Mouse (Mus musculus): ENCODE data around the gene N4bp2l2. TPM values are rescaled to one million over a fixed set of nuclear protein-coding genes. Genes with fewer than 3 reads are reported as not detected.

The N4bp2l2 gene
- polyA plus RNA-seq, 1 experiment from 2014 or later: 38.0 TPM

DNA sequence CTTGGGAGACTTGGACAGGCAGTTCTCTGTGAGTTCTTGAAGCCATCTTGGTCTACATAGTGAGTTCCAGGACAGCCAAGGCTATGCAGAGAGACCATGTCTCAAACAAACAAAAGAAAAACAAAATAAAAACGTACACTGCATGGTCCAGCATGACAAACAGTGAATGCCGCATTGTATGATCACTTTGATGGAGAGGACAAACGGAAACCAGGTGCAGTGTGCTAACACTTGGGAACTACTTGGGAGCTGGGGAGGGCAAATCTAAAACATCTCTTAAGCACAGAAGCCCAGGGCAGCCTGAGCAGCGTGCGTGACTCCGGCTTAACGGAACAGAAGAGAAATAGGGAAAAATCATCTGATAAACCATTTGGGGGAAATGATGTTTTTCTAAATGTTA, 68.9 kb downstream of the N4bp2l2 start, which contains the start of gene N4bp2l1:
Gene N4bp2l1, minus strand, starts transcription at position 101 of the 400 bp plus-strand sequence.
- Histone ChIP-seq H3K9ac (no peak within 1 kb of the TSS), H3K36me3 (peaks cover 3% of the 10 kb centered on the region; the same call in 1 of the 2 replicates), H3K4me2 (no peak within 1 kb of the TSS), H3K4me3 (no peak within 1 kb of the TSS), H3K9me3 (replicated peaks) (no peaks in the 10 kb centered on the region), H3K27ac (ENCODE audit: poor library complexity, severe bottlenecking) (no peak within 1 kb of the TSS), H3K27me3 (replicated peaks) (peaks cover 27% of the 10 kb centered on the region), H3K4me1 (replicated peaks) (peaks cover 23% of the 10 kb centered on the region)
- 88% methylated on average over 7 of the region's 7 CpGs for WGBS
- ATAC-seq (ENCODE audit: insufficient number of reproducible peaks, low FRiP score): no peak

DNA sequence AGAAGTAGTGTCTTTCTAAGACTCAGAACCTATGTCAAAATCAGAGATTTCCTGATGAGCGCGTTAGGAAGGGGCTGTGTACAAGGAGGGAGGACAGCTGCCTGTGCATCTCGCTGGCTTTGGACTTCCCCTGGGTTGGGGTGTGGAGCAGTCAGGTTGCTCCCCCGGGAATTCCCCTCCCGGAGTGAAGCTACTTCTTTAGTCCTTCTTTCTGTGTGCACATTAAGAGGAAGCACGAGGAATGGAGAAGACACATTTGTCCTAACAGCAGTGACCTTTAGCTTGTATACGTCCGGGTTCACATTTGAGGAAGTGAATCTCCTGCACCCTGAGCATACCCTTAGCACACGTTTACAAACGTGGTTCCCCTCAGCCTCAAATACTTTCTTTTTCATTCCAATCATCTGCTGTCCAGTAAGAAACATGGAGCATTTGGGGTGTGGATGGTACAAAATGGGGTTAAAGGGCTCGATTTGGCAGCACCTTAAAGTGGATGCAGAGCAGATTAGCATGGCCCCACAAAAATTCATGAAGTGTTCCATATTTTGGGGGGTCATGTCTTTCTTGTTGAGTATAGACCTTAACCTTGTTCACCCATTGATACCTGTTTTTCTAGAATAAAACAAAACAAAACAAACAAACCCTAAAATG, 70.5 kb downstream of the N4bp2l2 start:
- 55% methylated on average over 11 of the region's 11 CpGs for WGBS
- Histone ChIP-seq H3K4me1 (replicated peaks) (peaks cover 23% of the 10 kb centered on the region), H3K36me3 (no peaks in the 10 kb centered on the region), H3K9ac (no peak overlapping the region), H3K4me2 (no peak overlapping the region), H3K27me3 (replicated peaks) (peaks cover 29% of the 10 kb centered on the region), H3K4me3 (no peak overlapping the region), H3K9me3 (replicated peaks) (no peaks in the 10 kb centered on the region), H3K27ac (ENCODE audit: poor library complexity, severe bottlenecking) (no peak overlapping the region)
- no peak for ATAC-seq (ENCODE audit: insufficient number of reproducible peaks, low FRiP score)

DNA sequence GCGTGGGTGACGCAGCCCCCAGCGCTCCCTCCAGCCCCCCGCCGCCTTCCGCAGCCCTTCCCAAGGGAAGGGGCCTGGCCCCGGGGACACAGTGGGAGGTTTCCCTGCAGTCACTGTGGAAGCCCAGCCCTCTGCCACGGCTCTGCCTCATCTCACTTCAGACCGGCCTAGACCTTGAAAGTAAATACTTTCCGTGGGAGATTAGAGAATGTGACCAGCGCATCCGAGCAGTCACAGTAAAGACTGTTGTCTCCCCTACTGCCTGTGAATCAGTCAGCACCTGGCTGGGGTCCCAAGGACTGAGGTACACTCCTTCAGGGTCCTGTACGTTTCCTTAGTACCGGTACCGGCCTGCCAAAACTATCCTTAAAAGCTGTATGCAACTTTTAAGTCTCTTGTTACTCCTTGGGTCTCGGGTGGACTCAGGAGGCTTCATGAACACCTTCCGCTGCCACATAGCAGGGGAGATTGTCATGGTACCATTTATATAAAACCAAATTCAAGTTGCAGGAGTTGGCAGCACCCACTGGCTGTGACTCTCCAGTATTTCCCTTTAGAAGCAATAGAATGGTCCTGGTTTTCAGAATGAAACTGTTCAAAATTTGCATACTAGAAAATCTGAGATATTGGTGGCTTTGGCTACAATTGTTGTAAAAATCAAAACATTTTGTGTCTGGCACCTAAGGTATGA, 71.2 kb downstream of the N4bp2l2 start:
- peaks cover 29% of the 10 kb centered on the region for H3K27me3 ChIP-seq (replicated peaks)
- peak overlapping the region; percentile 74 for H3K4me3 ChIP-seq
- H3K36me3 ChIP-seq: no peaks in the 10 kb centered on the region
- peaks cover 17% of the 10 kb centered on the region for H3K4me1 ChIP-seq (replicated peaks)
- H3K27ac ChIP-seq (ENCODE audit: poor library complexity, severe bottlenecking): no peak overlapping the region
- 8% methylated on average over 17 of the region's 17 CpGs for whole genome bisulfite sequencing
- H3K4me2 ChIP-seq: peak overlapping the region; percentile 94
- H3K9me3 ChIP-seq (replicated peaks): no peaks in the 10 kb centered on the region
- H3K9ac ChIP-seq: peak overlapping the region; percentile 73
- ATAC-seq (ENCODE audit: insufficient number of reproducible peaks, low FRiP score): no peak

DNA sequence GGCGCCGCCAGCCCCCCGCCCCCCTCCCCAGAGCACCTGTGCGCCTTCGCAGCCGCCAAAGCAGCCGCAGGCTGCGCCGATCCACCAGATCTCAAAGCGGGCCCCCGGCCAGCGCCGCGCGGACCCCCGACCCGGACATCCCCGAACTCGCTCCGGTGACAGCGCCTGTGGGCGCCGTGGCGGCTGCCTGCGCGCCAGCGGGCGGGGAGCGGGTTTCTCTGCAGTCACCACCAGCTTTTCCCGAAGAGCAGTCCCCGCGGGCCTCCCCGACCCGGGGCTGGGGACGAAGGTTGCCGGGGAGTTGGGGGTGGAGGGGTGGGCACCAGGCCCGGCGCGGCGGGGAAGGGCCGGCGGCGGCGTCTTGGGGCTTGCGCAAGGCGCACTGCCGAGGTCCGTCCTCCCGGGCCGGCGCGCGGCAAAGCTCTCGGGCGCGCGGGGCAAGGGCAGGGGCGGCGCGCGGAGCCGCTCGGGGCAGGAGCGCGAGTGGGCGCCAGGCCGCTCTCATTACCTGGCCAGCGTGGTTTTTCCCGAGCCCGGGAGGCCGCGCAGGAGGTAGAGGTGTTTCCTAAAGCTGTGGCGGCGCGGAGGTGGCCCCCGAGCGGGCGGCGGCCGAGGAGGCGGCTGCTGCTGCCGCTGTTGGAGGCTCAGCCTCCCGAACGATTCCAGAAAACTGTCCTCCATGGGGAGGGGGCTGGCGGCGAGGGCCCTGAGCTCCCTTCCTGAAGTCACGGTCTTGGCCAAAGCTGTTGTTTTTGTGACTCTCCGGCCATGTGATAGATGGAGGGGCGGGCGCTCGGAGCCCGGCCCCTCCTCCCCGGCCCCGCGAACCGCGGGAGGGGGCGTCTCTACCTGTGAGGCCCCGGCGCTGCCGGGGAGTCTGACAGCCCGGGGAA, 72.0 kb downstream of the N4bp2l2 start:
- Histone ChIP-seq H3K9ac (peak overlapping the region; percentile 73), H3K4me2 (peak overlapping the region; percentile 94), H3K27me3 (replicated peaks) (peaks cover 29% of the 10 kb centered on the region), H3K9me3 (replicated peaks) (no peaks in the 10 kb centered on the region), H3K36me3 (no peaks in the 10 kb centered on the region), H3K27ac (ENCODE audit: poor library complexity, severe bottlenecking) (no peak overlapping the region), H3K4me1 (replicated peaks) (peaks cover 14% of the 10 kb centered on the region), H3K4me3 (peak overlapping the region; percentile 74)
- under 1% methylated on average over 89 of the region's 102 CpGs for WGBS
- peak; percentile 79 for ATAC-seq (ENCODE audit: insufficient number of reproducible peaks, low FRiP score)

DNA sequence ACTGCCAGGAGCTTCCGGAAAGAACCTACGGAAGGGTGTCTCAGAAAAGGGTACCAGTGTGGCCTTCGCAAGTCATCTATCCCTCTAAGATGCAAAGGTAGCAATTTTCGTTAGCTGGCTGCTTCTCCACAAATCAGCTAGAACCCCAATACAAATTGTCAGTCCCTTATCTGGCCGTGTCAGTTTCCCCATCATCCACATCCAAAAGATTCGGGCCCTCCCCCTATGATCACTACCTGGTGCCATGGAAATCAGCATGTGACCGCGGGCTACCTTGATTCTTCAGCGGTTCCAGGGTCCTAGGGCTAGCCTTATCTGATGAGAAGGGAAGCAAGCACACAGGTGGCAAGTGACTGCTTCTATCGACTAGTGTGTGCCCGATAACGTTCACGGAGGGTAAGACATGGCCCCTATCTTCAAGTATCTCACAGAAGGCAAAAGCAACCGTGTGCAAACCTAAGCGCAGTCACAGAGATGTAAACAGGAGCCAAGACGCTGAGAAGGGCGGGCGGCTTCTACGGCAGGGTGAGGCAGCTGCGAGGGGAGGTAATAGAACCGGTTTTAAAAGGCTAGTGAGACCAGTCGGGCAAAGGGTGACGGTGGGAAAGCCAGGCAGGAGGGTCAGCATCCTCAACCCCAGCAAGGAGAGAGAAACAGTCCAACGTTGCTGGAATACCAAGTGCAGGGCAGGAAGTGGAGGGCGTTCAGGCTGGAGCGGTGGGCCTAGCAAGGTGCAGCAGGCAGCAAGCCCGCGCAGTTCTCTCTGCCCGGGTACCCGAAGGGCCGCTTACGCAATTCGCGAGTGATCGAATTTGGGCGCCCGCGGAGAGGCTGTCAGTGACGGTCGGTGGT, 72.9 kb downstream of the N4bp2l2 start:
- Histone ChIP-seq H3K4me1 (replicated peaks) (peaks cover 11% of the 10 kb centered on the region), H3K27ac (ENCODE audit: poor library complexity, severe bottlenecking) (no peak overlapping the region), H3K4me2 (peak overlapping the region; percentile 94), H3K36me3 (no peaks in the 10 kb centered on the region), H3K4me3 (peak overlapping the region; percentile 74), H3K9me3 (replicated peaks) (no peaks in the 10 kb centered on the region), H3K9ac (peak overlapping the region; percentile 73), H3K27me3 (replicated peaks) (peaks cover 29% of the 10 kb centered on the region)
- ATAC-seq (ENCODE audit: insufficient number of reproducible peaks, low FRiP score): peak; percentile 26; the same call in 1 of the 2 replicates
- 10% methylated on average over 40 of the region's 40 CpGs for WGBS

DNA sequence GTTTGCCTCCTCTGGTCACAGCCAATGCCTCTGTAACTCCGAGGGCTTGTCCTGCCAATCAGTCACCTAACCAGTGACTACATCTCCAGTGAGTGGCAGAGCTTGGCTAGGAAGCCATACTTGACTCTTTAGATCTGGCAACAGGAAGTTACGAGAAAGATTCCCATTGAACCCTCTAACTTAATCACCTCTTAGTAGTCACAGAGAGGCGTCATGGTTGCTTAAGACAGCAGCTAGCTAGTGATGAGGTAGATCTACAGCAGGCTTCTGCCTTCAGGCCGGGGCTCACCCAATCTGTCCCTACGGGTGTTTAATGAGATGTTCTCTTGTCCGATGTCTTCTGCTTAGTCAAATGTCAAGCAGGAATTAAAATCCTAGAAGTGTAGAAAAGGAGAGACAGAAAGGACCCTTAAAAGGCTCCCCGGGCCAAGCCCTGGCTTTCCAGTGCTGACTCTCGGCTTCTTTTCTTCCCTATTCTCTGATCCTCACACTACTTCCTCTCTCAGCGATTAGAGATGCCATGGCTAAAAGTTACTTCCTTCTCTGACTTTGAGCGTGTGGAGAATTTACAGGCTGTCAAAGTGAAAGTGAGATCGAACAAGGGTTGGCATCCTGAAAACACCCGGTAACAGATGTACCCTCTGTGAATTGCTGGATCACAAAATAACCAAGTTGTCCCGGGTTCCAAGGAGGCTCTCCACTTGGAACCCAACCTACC, 73.6 kb downstream of the N4bp2l2 start:
- Histone ChIP-seq H3K4me2 (peak overlapping the region; percentile 94), H3K27ac (ENCODE audit: poor library complexity, severe bottlenecking) (no peak overlapping the region), H3K4me3 (no peak overlapping the region), H3K4me1 (replicated peaks) (peaks cover 11% of the 10 kb centered on the region), H3K9ac (no peak overlapping the region), H3K9me3 (replicated peaks) (no peaks in the 10 kb centered on the region), H3K27me3 (replicated peaks) (peaks cover 26% of the 10 kb centered on the region), H3K36me3 (no peaks in the 10 kb centered on the region)
- no peak for ATAC-seq (ENCODE audit: insufficient number of reproducible peaks, low FRiP score)
- 72% methylated on average over 13 of the region's 13 CpGs for WGBS

DNA sequence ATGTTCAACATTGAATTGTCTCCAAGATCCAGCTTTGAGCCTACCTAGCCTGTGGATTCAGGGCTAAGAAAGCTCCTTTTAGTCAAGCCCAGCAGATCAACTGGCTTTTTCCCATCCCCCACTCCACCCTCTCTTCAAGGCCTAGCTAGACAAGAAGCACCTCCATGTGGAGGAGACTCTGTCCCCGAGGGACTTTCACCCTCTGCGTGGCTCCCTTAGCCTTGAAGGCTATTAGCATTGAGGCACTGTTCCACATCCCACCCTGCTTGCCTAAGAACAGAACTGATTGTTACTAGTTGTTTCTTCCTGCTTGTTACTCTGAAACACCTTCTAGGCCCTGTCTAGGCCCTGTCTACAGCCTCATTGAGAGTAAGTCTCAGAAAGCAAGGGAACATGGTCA, 76.0 kb downstream of the N4bp2l2 start:
- peaks cover 15% of the 10 kb centered on the region for H3K27me3 ChIP-seq (replicated peaks)
- 58% methylated on average over 2 of the region's 2 CpGs for WGBS
- no peak overlapping the region for H3K9ac ChIP-seq
- H3K27ac ChIP-seq (ENCODE audit: poor library complexity, severe bottlenecking): no peak overlapping the region
- no peak for ATAC-seq (ENCODE audit: insufficient number of reproducible peaks, low FRiP score)
- no peaks in the 10 kb centered on the region for H3K9me3 ChIP-seq (replicated peaks)
- no peaks in the 10 kb centered on the region for H3K36me3 ChIP-seq
- peaks cover 11% of the 10 kb centered on the region for H3K4me1 ChIP-seq (replicated peaks)
- no peak overlapping the region for H3K4me2 ChIP-seq
- no peak overlapping the region for H3K4me3 ChIP-seq

DNA sequence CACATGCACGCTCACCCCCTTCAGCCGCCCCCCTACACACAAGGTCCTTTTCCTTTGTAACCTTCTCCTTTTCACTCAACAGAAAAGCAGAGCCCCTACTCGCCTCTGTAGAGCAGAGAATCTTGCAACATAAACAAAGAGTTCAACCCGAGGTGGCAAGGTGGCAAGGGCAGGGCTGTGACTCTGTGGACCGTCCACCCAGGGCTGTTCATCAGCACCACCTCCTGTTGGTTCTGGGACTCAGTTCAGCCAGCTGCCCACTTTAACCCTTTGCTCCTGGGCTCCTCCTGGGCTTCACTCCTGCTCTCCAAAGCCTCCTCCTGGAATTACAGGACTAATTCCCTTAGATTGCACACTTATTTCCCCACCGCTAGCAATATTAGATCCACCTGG, 81.7 kb downstream of the N4bp2l2 start:
- H3K4me2 ChIP-seq: no peak overlapping the region

DNA sequence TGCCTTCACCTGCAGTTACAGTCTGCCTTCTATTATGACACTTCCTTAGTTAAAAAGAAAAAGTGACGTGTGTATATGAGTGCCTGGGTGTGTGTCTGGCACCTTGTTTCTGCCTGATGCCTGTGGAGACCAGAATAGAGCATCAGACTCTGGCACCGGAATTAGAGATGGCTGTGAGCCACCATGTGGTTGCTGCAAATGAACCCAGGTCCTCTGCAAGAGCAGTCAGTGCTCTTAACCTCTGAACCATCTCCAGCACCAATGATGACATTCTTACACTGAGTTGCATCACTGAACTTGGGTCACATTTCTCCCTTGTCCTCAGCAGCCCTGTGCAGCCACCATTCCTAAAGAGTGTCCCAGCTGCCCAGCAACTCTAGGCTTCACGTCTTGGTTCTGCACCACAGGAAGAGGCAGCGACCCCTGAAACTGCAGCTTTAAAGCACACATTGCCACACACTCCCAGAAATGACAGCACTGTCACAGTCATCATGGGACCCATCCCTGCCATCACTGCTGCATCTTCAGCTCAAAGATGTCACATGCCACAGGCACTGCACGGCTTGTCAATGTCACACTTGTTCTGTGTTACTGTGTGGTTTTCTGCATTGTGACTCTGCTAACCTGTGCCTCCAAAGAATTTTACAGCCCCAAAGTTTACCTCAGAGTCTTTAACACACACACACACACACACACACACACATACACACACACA, 82.2 kb downstream of the N4bp2l2 start:
- H3K36me3 ChIP-seq: no peaks in the 10 kb centered on the region
- no peak overlapping the region for H3K9ac ChIP-seq
- H3K4me2 ChIP-seq: no peak overlapping the region
- H3K4me3 ChIP-seq: no peak overlapping the region
- no peaks in the 10 kb centered on the region for H3K4me1 ChIP-seq (replicated peaks)
- no peaks in the 10 kb centered on the region for H3K27me3 ChIP-seq (replicated peaks)
- no peak overlapping the region for H3K27ac ChIP-seq (ENCODE audit: poor library complexity, severe bottlenecking)
- no peaks in the 10 kb centered on the region for H3K9me3 ChIP-seq (replicated peaks)
- no peak for ATAC-seq (ENCODE audit: insufficient number of reproducible peaks, low FRiP score)
- 69% methylated on average over 5 of the region's 5 CpGs for WGBS

More for the DNA sequence above, 81.7 kb downstream of the N4bp2l2 start:
- no peak overlapping the region for H3K9ac ChIP-seq
- no peaks in the 10 kb centered on the region for H3K9me3 ChIP-seq (replicated peaks)
- ATAC-seq (ENCODE audit: insufficient number of reproducible peaks, low FRiP score): no peak
- no peak overlapping the region for H3K4me3 ChIP-seq
- H3K4me1 ChIP-seq (replicated peaks): no peaks in the 10 kb centered on the region
- H3K27me3 ChIP-seq (replicated peaks): no peaks in the 10 kb centered on the region
- WGBS: 50% methylated on average over 6 of the region's 6 CpGs
- H3K27ac ChIP-seq (ENCODE audit: poor library complexity, severe bottlenecking): no peak overlapping the region
- no peaks in the 10 kb centered on the region for H3K36me3 ChIP-seq

Data from heart, embryonic 12.5 days (tissue).